Mouse (Mus musculus) kidney, adult 11 months (tissue): ENCODE measurements around the gene Oasl2.
"Not testable (repeated sequence)": the region's sequence is repeated elsewhere in the genome, so short reads cannot be mapped to it uniquely, and the experiment has no call there.

Experiments
- DNase-seq: peaks from one replicate; pipeline ENCODE4 v3.0.0; 2022

Gene Oasl2

DNA sequence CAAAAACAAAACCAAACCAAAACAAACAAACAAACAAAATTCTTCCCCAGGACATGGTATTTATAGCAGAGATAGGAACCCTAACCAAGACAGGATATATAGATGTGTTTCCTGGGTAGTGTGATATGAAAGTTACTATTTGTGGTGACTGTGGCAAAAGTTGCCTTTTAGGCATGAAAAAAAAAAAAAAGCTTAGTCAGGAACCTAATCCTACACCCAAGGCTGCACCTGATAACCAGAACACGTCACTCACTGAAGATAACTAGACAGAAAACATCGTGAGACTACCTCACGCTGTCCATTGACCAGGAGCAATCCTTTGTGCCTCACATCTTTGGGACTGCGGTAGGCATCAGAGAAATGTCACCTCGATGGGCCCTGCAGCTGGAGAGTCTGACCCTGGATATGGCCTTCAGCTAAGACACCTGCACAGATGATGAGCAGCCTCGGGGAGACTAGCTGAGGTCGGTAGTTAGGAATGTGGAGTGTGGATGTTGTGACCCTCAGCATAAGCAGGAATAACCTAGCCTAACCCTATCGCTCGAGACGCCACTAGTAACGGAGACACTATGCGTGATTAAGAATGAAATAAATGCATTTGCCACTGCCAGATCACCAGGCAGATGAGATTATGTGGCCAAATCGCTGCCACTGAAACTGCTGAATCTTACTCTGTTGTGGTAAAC, at the start of gene Oasl2:
Gene Oasl2 (plus strand): TSS at position 249 of the 686 bp plus-strand sequence.
- DNase-seq = no peak

DNA sequence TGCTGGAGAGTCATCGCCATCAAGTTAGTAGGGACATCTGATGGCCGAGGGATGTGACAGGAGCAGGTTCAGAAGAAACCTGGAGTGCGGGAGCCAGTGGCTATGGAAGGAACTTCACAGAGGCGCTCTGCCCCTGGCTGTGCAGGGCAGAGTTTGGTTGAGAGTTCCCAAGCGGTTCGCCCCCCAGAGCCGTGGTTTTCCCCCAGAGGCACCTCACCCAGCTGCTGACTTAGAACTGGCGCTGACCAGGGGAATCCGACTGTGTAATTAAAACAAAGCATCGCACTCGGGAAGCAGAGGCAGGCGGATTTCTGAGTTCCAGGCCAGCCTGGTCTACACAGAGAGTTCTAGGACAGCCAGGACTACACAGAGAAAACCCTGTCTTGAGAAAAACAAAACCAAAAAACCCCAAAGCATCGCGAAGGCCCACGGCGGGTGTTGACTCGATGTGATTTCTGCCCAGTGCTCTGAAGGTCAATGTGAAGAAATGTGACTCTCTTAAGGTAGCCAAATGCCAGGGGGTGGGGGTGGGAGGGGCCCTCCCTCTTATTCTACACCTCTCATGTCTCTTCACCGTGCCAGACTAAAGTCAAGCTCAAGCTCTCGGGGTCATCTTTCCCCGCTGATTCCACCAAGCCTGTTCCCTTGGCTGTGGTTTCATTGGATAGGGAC, 45.0 kb upstream of the Oasl2 start:
- DNase-seq = no peak

DNA sequence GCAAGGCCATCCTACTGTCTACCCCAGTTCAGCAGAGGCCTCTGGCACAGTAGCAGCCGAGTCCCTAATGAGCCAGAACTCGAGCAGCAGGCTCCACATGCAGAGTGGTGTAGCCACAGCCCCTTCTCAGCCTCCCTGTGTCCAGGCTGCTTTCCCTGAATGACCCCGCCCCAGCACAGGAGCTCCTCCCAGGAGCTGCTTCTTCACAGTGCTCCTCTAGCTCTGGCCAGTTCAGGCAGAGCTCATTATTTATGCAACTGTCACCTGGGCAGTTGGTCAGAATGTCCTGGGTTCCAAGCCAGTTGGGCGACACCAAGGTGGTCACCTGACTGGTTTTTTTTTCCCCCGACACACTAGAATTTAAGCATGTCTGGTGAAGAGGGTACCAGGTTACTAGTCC, 43.4 kb upstream of the Oasl2 start, which contains the start of gene 4930519G04Rik:
Gene 4930519G04Rik (plus strand): TSS at position 301 of the 400 bp plus-strand sequence.
- not testable (repeated sequence) for DNase-seq

DNA sequence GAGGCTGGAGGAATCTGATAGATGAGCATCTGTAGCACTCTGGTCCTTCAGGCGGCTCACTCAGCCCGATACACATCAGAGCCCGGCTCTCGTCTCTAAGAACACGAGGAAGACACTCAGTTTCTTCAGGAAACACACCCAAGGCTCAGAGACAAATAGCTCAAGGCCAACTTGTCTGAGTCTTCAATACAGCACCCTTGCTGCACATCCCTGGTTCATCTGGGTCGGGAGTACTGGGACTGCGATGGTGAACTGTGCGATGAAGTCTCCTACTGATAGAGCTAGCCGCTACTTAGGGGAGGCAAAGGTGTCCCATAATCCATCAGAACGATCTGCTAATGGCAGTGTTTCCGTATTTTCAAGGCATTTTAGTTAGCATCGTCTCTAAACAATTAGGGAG, 38.2 kb upstream of the Oasl2 start, which contains the start of gene Gm9936:
Gene Gm9936 (minus strand): TSS at position 101 of the 400 bp plus-strand sequence.
- no peak for DNase-seq

- DNase-seq = peak; percentile 38
Measured at GRCm38 (mm10) chr5:114859253-114859652, 37.5 kb upstream of the Oasl2 start.

- DNase-seq = peak; percentile 49
Measured at GRCm38 (mm10) chr5:114861730-114862129, 35.0 kb upstream of the Oasl2 start.

GRCm38 (mm10) chr5:114864813-114865212, 31.9 kb upstream of the Oasl2 start:
- no peak for DNase-seq

- no peak for DNase-seq
Measured at GRCm38 (mm10) chr5:114865279-114865678, 31.5 kb upstream of the Oasl2 start.

- no peak for DNase-seq
Measured at GRCm38 (mm10) chr5:114875858-114876257, 20.9 kb upstream of the Oasl2 start.

DNA sequence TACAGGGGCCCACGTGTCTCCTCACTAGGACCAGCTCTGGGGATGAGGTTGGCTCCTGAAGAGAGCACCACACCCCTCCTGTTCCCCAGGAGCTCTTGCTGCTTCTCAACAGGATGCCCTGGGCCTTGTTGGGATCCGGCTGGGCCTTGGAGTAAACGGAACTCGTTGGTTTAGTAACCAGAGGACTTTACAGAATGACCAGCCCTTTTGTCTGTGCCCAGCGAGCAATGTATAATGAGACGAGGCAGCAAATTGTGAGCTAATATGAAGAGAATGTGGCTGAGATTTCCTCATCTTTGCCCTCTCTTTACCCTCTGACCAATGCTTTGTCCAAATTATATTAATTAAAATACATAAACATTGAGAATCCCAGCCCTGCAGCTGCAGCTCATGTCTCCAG, 20.4 kb upstream of the Oasl2 start:
- no peak for DNase-seq

DNA sequence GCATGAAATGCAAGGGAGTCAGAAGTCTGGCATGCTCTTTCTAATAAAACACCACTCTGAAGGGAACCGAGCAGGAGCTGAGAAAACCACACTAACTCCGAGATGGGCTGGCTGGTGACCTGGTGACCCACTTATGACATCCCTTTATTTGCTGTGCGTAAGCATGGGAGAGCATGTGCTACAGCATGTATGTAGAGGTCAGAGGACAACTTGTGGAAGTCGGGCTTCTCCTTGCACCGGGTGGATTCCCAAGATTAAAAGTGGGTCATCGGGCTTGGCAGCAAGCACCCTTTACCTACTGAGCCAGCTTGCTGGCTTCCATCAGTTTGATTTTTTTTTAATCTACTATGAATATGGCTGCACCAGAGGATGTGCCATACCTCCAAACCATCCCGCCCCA, 19.2 kb upstream of the Oasl2 start:
- no peak for DNase-seq

DNA sequence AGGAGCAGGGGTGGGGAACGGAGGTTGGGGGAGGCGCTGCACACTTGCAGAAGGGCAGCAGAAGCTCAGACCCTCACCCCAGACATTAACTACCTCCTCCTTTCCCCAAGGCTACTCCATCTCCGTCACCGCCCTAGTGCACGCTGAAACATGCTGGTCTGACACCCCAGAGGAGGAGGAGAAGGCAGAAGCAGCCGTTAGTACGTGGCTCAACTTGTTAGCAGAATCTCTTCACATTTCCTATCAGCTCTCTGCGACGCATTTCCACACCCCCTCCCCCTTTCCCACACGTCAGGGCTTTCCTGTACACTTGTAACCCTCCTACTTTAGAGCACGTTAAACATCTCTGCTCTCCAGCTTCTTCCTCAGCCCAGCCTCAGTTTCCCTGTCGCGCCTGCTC, 17.3 kb upstream of the Oasl2 start:
- no peak for DNase-seq

DNA sequence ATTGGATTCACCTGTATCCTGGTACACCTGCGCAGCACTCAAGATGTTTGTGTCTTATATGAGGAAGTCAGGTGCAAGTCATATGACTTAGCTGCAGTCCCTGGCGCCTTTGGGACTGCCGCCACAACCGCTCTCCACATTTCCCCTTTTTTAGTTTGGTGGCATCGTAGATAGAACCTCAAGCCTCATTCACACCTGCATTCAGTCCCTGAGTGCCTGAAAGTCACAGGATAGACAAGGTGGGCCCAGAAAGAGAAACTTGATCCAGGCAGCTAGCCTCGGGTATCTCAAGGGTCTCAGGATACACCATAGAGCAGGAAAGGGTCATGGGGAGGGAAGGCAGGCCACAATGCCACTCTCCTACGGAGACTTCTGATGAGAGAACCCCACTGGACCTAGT, 14.4 kb upstream of the Oasl2 start:
- not testable (repeated sequence) for DNase-seq

GRCm38 (mm10) chr5:114883022-114883421, 13.7 kb upstream of the Oasl2 start:
- DNase-seq = no peak

DNA sequence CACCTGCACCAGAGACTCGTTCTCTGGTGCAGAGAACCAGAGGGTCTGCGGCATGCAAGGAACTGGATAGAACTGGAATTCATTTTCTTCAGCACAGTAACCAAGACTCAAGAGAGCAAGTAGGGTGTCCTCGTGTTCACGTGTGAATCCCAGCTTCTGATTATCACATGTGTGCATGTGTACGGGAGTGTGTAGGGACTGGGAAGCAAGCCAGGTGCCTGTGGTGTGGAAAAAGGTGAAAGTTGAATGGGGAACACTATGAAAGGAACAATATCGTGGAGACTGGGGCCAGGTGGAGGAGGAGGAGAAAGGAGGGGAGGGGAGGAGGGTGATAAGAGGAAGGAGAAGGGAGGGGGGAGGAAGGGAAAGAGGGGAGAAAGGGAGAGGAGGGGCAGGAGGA, 9.9 kb upstream of the Oasl2 start:
- DNase-seq = no peak

GRCm38 (mm10) chr5:114888995-114889394, 7.7 kb upstream of the Oasl2 start:
- DNase-seq = no peak

DNA sequence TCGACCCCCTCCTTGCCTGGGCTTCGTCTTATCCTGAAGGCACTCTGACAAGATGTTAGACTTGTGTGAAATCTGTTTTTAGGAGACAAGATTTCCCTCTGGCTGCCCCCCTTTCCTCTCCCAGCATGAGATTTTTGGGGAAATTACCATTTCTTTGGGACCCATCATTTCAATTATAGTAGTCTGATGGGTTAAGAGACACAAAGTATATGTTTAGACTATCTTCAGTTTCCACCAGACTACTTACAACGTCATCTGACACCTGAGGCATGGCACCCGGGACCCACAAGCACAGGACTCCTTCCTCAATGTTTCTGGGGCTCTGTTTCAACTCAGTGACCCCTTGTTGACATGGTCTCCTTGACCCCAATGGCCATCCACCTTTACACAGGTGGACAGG, 1.2 kb upstream of the Oasl2 start:
- DNase-seq = no peak

- peak; percentile 53 for DNase-seq
Measured at GRCm38 (mm10) chr5:114897374-114897793, 648 bp downstream of the Oasl2 start.

GRCm38 (mm10) chr5:114898857-114899256, 2.1 kb downstream of the Oasl2 start:
- no peak for DNase-seq

DNA sequence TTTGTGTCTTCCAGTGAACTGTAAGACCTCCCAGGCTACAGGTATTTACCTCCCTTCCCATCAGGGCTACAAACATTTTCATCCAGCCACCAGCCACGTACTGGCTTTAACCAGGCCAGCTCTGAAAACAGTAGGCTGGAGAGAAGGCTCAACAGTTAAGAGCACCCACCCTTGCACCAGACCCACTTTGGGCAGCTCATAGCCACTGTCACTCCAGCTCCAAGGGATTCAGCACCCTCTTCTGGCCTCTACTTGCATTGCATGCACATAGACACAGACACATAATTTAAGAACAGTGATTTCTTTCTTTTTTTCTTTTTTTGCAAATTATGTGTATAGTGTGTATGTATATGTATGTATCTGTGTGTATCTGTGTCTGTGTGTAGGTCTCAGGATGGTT, 5.7 kb downstream of the Oasl2 start:
- DNase-seq = peak; percentile 33

- no peak for DNase-seq
Measured at GRCm38 (mm10) chr5:114908598-114909305, 12.0 kb downstream of the Oasl2 start.

- no peak for DNase-seq
Measured at GRCm38 (mm10) chr5:114913686-114914085, 16.9 kb downstream of the Oasl2 start.

DNA sequence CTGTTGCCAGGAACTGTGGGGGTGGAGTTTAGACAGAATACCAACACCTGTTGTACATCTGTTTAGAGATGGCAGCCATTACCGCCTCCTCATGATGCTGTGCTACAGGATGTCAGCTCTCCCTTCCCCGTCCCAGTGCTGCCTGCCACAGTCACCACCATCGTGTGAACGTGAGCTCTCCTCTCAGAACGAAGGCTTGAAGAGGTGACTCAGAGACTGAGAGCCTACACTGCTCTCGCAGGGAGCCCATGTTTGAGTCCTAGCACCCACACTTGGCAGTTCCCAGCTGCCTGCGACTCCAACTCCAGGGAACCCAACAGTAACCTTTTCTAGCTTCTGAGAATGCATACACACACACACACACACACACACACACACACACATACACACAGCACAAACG, 18.1 kb downstream of the Oasl2 start:
- no peak for DNase-seq

- DNase-seq = no peak
Measured at GRCm38 (mm10) chr5:114915854-114916253, 19.1 kb downstream of the Oasl2 start.
